24 mouse cellular contexts compared by ENCODE assay signal in the genomic region with DNA sequence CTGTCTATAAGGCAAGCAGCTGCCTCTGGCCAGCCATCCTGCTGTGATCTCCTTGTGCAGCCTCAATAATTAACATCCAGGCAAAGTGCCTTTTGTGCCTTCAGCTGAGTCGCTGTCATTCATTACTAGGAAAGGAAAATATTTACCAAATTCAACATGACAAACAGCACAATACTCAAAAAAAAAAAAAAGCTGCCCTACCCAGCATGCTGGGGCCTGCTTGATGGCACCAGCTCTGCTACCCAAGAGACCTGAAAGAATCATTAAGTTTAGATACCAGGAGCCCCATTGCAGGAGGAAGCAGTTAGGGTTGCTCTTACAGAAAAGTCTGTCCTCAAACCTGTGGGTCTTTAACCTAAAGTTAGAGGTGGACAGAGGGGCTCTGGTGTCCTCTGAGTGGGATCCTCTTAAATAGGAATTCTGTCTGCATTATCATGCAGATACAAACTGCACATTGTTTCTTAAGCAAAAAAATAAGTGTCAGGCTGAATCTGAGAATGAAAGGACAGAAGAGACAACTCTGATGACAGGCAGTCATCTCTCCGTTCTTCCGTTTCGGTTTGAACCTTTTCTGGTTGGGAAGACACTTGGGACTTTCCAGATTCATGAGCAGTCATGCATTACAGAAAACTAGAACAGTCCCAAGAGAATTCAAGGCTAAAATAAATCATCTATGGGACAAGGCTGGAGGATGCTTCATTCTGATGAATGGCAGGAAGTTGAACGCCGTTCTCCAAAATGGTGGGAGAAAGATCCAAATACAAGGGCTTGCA. TPM values are rescaled to one million over a fixed set of nuclear protein-coding genes. Genes with fewer than 3 reads are reported as not detected.
DNase-seq lines count a peak whose midpoint lies in the region; ATAC-seq lines count a peak whose summit lies in the region.
"Had no signal": no experiment of that assay in that cellular context is flagged by ENCODE, and none has a peak within 500 bp of the region (broad histone marks: within the 10 kb centered on the region; RNA-seq: fewer than 3 reads in every experiment).

No protein-coding gene starts in this region.

- no peak overlapping the region for H3K4me2 ChIP-seq in hindbrain, embryonic 11.5 days (replicated peaks; ENCODE audit: low read depth, low read length)
- H3K4me2 ChIP-seq in hindbrain, embryonic 16.5 days (ENCODE audit: low read length), result no peak overlapping the region
- no peak overlapping the region for H3K4me2 ChIP-seq in kidney, embryonic 14.5 days (replicated peaks; ENCODE audit: low read depth, low read length)
- H3K4me2 ChIP-seq in midbrain, embryonic 11.5 days, result no peak overlapping the region
- H3K4me2 ChIP-seq: embryonic facial prominence, embryonic 15.5 days; forebrain, embryonic 12.5 days; liver, embryonic 13.5 days had no signal

- H3K4me1 ChIP-seq in hindbrain, embryonic 11.5 days (replicated peaks; ENCODE audit: control insufficient read depth, insufficient read depth, low read length), result no peaks in the 10 kb centered on the region
- H3K4me1 ChIP-seq in hindbrain, embryonic 16.5 days (ENCODE audit: control insufficient read depth, insufficient read depth, low read depth, low read length), result no peaks in the 10 kb centered on the region
- H3K4me1 ChIP-seq in kidney, embryonic 14.5 days (ENCODE audit: control insufficient read depth, insufficient read depth, low read length), result no peaks in the 10 kb centered on the region
- peaks cover 4% of the 10 kb centered on the region; the same call in 1 of the 2 replicates for H3K4me1 ChIP-seq in midbrain, embryonic 11.5 days (ENCODE audit: control insufficient read depth, insufficient read depth, low read length)
- H3K4me1 ChIP-seq: embryonic facial prominence, embryonic 10.5 days; embryonic facial prominence, embryonic 15.5 days; liver, embryonic 13.5 days had no signal

- ATAC-seq in hindbrain, embryonic 11.5 days (ENCODE audit: low FRiP score), result no peak
- no peak for ATAC-seq in hindbrain, embryonic 16.5 days
- no peak for ATAC-seq in kidney, embryonic 14.5 days (ENCODE audit: low FRiP score, low TSS enrichment)
- no peak for ATAC-seq in midbrain, embryonic 11.5 days (ENCODE audit: low FRiP score)
- ATAC-seq: forebrain, postnatal 0 days; intestine, postnatal 0 days had no signal

- no peaks in the 10 kb centered on the region for H3K9me3 ChIP-seq in hindbrain, embryonic 11.5 days (ENCODE audit: control insufficient read depth, low read length)
- H3K9me3 ChIP-seq in hindbrain, embryonic 16.5 days (ENCODE audit: control insufficient read depth, low read length), result no peaks in the 10 kb centered on the region
- H3K9me3 ChIP-seq in kidney, embryonic 14.5 days (ENCODE audit: control insufficient read depth, low read length), result no peaks in the 10 kb centered on the region
- H3K9me3 ChIP-seq in midbrain, embryonic 11.5 days (ENCODE audit: control insufficient read depth, low read length), result no peaks in the 10 kb centered on the region
- H3K9me3 ChIP-seq: embryonic facial prominence, embryonic 10.5 days; embryonic facial prominence, embryonic 15.5 days; forebrain, embryonic 12.5 days; hindbrain, embryonic 10.5 days; liver, embryonic 13.5 days had no signal

- H3K4me3 ChIP-seq in hindbrain, embryonic 11.5 days (ENCODE audit: low read depth, low read length), result no peak overlapping the region
- H3K4me3 ChIP-seq in hindbrain, embryonic 16.5 days (ENCODE audit: low read length), result no peak overlapping the region
- H3K4me3 ChIP-seq in kidney, embryonic 14.5 days (ENCODE audit: low read length), result no peak overlapping the region
- H3K4me3 ChIP-seq in midbrain, embryonic 11.5 days (ENCODE audit: low read depth, low read length), result no peak overlapping the region
- H3K4me3 ChIP-seq: embryonic facial prominence, embryonic 10.5 days; embryonic facial prominence, embryonic 15.5 days; forebrain, embryonic 12.5 days; hindbrain, embryonic 10.5 days; left cerebral cortex, adult 2 months; liver, embryonic 13.5 days had no signal

- DNase-seq in hindbrain, embryonic 11.5 days (ENCODE audit: low spot score), result peak; percentile 9
- peak; percentile 41 for DNase-seq in kidney, adult 9 months
- DNase-seq in A20 (ENCODE audit: low read depth, low spot score), result peak; percentile 15
- DNase-seq in retina, embryonic 14.5 days (ENCODE audit: low spot score), result peak; percentile 33
- no peak for DNase-seq in midbrain, embryonic 11.5 days (ENCODE audit: low spot score, missing footprints)
- DNase-seq: adrenal gland, postnatal 14 days; cerebellum, adult 8-10 months; forebrain, postnatal 0 days; heart, postnatal 14 days; liver, embryonic 13.5 days; lung, adult 2 months; lung, postnatal 10 days; midbrain, embryonic 14.5 days; spleen, adult 18-20 months; thymus, postnatal 4 days had no signal

- no peaks in the 10 kb centered on the region for H3K27me3 ChIP-seq in hindbrain, embryonic 11.5 days (ENCODE audit: control insufficient read depth, insufficient read depth, low read length)
- H3K27me3 ChIP-seq in hindbrain, embryonic 16.5 days (replicated peaks; ENCODE audit: control insufficient read depth, insufficient read depth, low read length), result no peaks in the 10 kb centered on the region
- no peaks in the 10 kb centered on the region for H3K27me3 ChIP-seq in kidney, embryonic 14.5 days (ENCODE audit: control insufficient read depth, insufficient read depth, low read length)
- no peaks in the 10 kb centered on the region for H3K27me3 ChIP-seq in midbrain, embryonic 11.5 days (ENCODE audit: control insufficient read depth, insufficient read depth, low read length)
- H3K27me3 ChIP-seq: embryonic facial prominence, embryonic 15.5 days; forebrain, embryonic 12.5 days; liver, embryonic 13.5 days had no signal

- H3K27ac ChIP-seq in hindbrain, embryonic 11.5 days (ENCODE audit: low read depth, low read length), result no peak overlapping the region
- no peak overlapping the region for H3K27ac ChIP-seq in hindbrain, embryonic 16.5 days (ENCODE audit: low read depth, low read length)
- H3K27ac ChIP-seq in kidney, embryonic 14.5 days (ENCODE audit: low read depth, low read length), result no peak overlapping the region
- H3K27ac ChIP-seq in midbrain, embryonic 11.5 days (ENCODE audit: low read depth, low read length), result no peak overlapping the region
- H3K27ac ChIP-seq: embryonic facial prominence, embryonic 10.5 days; embryonic facial prominence, embryonic 15.5 days; forebrain, embryonic 12.5 days; hindbrain, embryonic 10.5 days; left cerebral cortex, adult 2 months; liver, embryonic 13.5 days; macrophage had no signal

- H3K36me3 ChIP-seq in hindbrain, embryonic 11.5 days (ENCODE audit: control insufficient read depth, insufficient read depth, low read length), result no peaks in the 10 kb centered on the region
- no peaks in the 10 kb centered on the region for H3K36me3 ChIP-seq in hindbrain, embryonic 16.5 days (ENCODE audit: control insufficient read depth, insufficient read depth, low read length)
- no peaks in the 10 kb centered on the region for H3K36me3 ChIP-seq in kidney, embryonic 14.5 days (ENCODE audit: control insufficient read depth, insufficient read depth, low read length)
- H3K36me3 ChIP-seq in midbrain, embryonic 11.5 days (ENCODE audit: control insufficient read depth, insufficient read depth, low read length), result no peaks in the 10 kb centered on the region
- H3K36me3 ChIP-seq: embryonic facial prominence, embryonic 10.5 days; embryonic facial prominence, embryonic 15.5 days; forebrain, embryonic 12.5 days; hindbrain, embryonic 10.5 days; liver, embryonic 13.5 days had no signal

- 69% methylated on average over 6 of the region's 6 CpGs for WGBS in hindbrain, embryonic 11.5 days
- WGBS in hindbrain, embryonic 16.5 days, result 56% methylated on average over 6 of the region's 6 CpGs
- WGBS in kidney, embryonic 14.5 days, result 78% methylated on average over 6 of the region's 6 CpGs
- 82% methylated on average over 6 of the region's 6 CpGs for WGBS in midbrain, embryonic 11.5 days

- H3K9ac ChIP-seq in hindbrain, embryonic 11.5 days (ENCODE audit: low read depth, low read length), result no peak overlapping the region
- H3K9ac ChIP-seq in hindbrain, embryonic 16.5 days (ENCODE audit: low read depth, low read length), result no peak overlapping the region
- no peak overlapping the region for H3K9ac ChIP-seq in kidney, embryonic 14.5 days (ENCODE audit: low read depth, low read length)
- H3K9ac ChIP-seq in midbrain, embryonic 11.5 days (ENCODE audit: low read length), result no peak overlapping the region
- H3K9ac ChIP-seq: embryonic facial prominence, embryonic 15.5 days; forebrain, embryonic 12.5 days; forebrain, postnatal 0 days; liver, embryonic 13.5 days had no signal

RNA-seq across cellular contexts. Expression of a gene that starts 33.6 kb away (rescaled TPM):
- polyA plus RNA-seq in hindbrain, embryonic 11.5 days (2014; fragmentation: Nextera tagmentation; extraction: Ambion mirVana), result 2.0 and 3.9 TPM in 2 replicates
- polyA plus RNA-seq in hindbrain, embryonic 16.5 days (2015; fragmentation: Nextera tagmentation; extraction: Ambion mirVana), result 13.5 and 14.0 TPM in 2 replicates
- polyA plus RNA-seq in kidney, embryonic 14.5 days (2014; fragmentation: Nextera tagmentation; extraction: Ambion mirVana), result 0.04 and 0.09 TPM in 2 replicates
- 1.5 and 1.7 TPM in 2 replicates for polyA plus RNA-seq in midbrain, embryonic 11.5 days (2014; fragmentation: Nextera tagmentation; extraction: Ambion mirVana)
